Mouse (Mus musculus) midbrain, embryonic 11.5 days (tissue): ENCODE measurements around the gene Morf4l2. TPM values are rescaled to one million over a fixed set of nuclear protein-coding genes. Genes with fewer than 3 reads are reported as not detected.
"Not testable (repeated sequence)": the region's sequence is repeated elsewhere in the genome, so short reads cannot be mapped to it uniquely, and the experiment has no call there.

ENCODE experiments used
- ATAC-seq: fragments of 200-750 bp; cut with Nextera tagmentation; 2 replicates; pipeline ENCODE4 v1.8.0; 2017; ENCODE audit warnings: moderate TSS enrichment, moderate library complexity; ENCODE audit not compliant: low FRiP score
- DNase-seq: peaks from one replicate; pipeline ENCODE4 v3.0.0; 2015; ENCODE audit warnings: low spot score; ENCODE audit errors: missing footprints
- H3K27ac ChIP-seq: fragments of 300-500 bp; sonication (generic); 2 replicates; pipeline ENCODE4 v1.5.1; 2014; ENCODE audit warnings: low read depth, low read length
- H3K27me3 ChIP-seq: fragments of 300-500 bp; sonication (generic); 2 replicates; pipeline ENCODE4 v1.6.1; 2014; ENCODE audit warnings: mild to moderate bottlenecking, low read length, moderate library complexity, mixed read lengths; ENCODE audit not compliant: control insufficient read depth, insufficient read depth
- H3K36me3 ChIP-seq: fragments of 300-500 bp; sonication (generic); 2 replicates; pipeline ENCODE4 v1.6.1; 2014; ENCODE audit warnings: mild to moderate bottlenecking, low read length, moderate library complexity, mixed read lengths; ENCODE audit not compliant: control insufficient read depth, insufficient read depth
- H3K4me1 ChIP-seq: fragments of 300-500 bp; sonication (generic); 2 replicates; pipeline ENCODE4 v1.6.1; 2014; ENCODE audit warnings: low read length; ENCODE audit not compliant: control insufficient read depth, insufficient read depth
- H3K4me2 ChIP-seq: fragments of 300-500 bp; sonication (generic); 2 replicates; pipeline ENCODE4 v1.6.1; 2014; ENCODE audit warnings: mild to moderate bottlenecking, moderate library complexity
- H3K4me3 ChIP-seq: fragments of 300-500 bp; sonication (generic); 2 replicates; pipeline ENCODE4 v1.5.1; 2014; ENCODE audit warnings: low read depth, low read length
- H3K9ac ChIP-seq: fragments of 300-500 bp; sonication (generic); 2 replicates; pipeline ENCODE4 v1.6.1; 2014; ENCODE audit warnings: low read length
- H3K9me3 ChIP-seq: fragments of 300-500 bp; sonication (generic); 2 replicates; pipeline ENCODE4 v1.6.1; 2016; ENCODE audit warnings: low read length; ENCODE audit not compliant: control insufficient read depth
- WGBS: fragments of 180-500 bp; shearing (Covaris S2); extraction: QIAGEN DNeasy Blood & Tissue Kit; methylation state at CpG from one replicate; pipeline ENCODE4 v1.1.7; 2014; 5-methylcytosine and 5-hydroxymethylcytosine counted together
- polyA plus RNA-seq: library from polyadenylated mRNA; unstranded; fragments of >200 nt; fragmentation: Nextera tagmentation; extraction: Ambion mirVana; gene quantifications from 2 replicates; pipeline ENCODE4 v1.2.1, GENCODE M21; 2014

Gene Morf4l2
- polyA plus RNA-seq, 1 experiment from 2014 or later = 669 TPM

DNA sequence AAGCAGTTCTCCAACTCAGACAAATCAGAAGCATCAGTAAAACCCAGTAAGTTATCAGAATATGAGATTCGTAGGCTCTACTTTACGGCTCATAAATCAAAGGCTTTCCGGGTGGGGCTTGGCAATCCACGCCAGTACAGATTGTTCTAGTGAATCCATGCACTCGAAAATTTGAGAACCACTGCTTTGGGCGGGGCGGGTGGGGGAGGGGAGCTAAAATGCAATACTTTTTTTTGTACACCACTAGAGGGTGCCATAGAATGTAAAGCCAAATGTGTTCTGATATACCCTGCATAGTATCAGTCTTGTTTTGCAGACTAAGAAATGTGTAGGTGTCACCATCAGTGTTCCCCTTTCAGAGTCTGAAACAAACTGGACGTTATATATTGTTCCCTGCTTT is 1.2 kb upstream of the Morf4l2 start:
- H3K9ac ChIP-seq = no peak overlapping the region
- ATAC-seq (no peak), DNase-seq (no peak)
- no peak overlapping the region for H3K4me3 ChIP-seq
- no peaks in the 10 kb centered on the region for H3K36me3 ChIP-seq
- no peaks in the 10 kb centered on the region for H3K27me3 ChIP-seq
- 82% methylated on average over 8 of the region's 8 CpGs for WGBS
- no peak overlapping the region for H3K27ac ChIP-seq
- H3K4me2 ChIP-seq = no peak overlapping the region
- no peaks in the 10 kb centered on the region for H3K9me3 ChIP-seq
- H3K4me1 ChIP-seq = no peaks in the 10 kb centered on the region

DNA sequence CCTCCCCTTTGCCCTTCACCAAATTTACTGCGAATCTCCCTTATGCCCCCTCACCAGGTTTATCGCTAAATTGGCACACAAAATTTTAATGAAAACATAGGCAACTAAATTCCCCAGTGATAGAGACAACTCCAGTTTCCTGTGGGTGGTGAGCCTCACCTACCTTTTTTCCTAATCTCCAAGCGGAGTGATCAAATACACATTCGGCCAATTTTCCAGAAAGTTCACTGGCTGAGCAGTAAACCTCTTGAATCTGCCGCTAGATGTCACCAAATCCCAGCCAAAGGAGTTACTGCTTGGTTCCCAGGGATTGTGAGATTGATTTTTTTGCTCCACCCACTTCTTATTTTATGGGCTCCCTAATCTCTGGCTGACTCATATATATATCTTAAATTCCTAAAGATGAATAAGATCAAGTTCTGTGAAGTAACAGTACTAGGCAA is 808 bp downstream of the Morf4l2 start:
- Histone ChIP-seq H3K4me3 (peak overlapping the region; percentile 54; the same call in 1 of the 2 replicates), H3K4me2 (peak overlapping the region; percentile 46), H3K27ac (peak overlapping the region; percentile 80; the same call in 1 of the 2 replicates), H3K4me1 (peaks cover 3% of the 10 kb centered on the region; the same call in 1 of the 2 replicates), H3K36me3 (no peaks in the 10 kb centered on the region), H3K9me3 (no peaks in the 10 kb centered on the region), H3K9ac (peak overlapping the region; percentile 64; the same call in 1 of the 2 replicates), H3K27me3 (no peaks in the 10 kb centered on the region)
- no peak for ATAC-seq
- WGBS = 24% methylated on average over 5 of the region's 5 CpGs
- peak; percentile 90 for DNase-seq

DNA sequence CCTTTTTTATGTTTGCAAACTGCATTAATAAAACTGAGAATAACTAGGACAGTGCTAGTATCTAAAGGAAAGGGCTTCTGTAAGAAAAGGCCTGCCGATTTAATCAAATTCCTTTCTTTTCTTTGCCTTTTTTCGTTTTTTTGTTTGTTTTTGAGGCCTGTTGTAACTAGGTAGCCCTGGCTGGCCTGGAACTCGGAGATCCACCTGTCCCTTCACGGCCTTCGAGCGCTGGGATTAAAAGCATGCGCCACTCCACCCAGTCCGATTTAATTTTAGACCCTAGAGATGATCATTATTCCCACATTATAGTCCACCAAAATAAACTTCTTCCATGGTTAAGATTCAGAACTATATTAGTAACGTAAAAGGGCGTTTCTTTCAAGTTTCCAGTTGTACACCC is 1.2 kb downstream of the Morf4l2 start:
- ATAC-seq = no peak
- peaks cover 3% of the 10 kb centered on the region; the same call in 1 of the 2 replicates for H3K4me1 ChIP-seq
- no peaks in the 10 kb centered on the region for H3K27me3 ChIP-seq
- peak overlapping the region; percentile 80; the same call in 1 of the 2 replicates for H3K27ac ChIP-seq
- 24% methylated on average over 10 of the region's 10 CpGs for WGBS
- peak overlapping the region; percentile 46 for H3K4me2 ChIP-seq
- peak overlapping the region; percentile 64; the same call in 1 of the 2 replicates for H3K9ac ChIP-seq
- H3K36me3 ChIP-seq = no peaks in the 10 kb centered on the region
- H3K9me3 ChIP-seq = no peaks in the 10 kb centered on the region
- no peak for DNase-seq
- peak overlapping the region; percentile 54 for H3K4me3 ChIP-seq

- WGBS = 26% methylated on average over 46 of the region's 46 CpGs
- DNase-seq = peak; percentile 95
Observed at GRCm38 (mm10) chrX:136741651-136742201, 1.8 kb downstream of the Morf4l2 start.

GRCm38 (mm10) chrX:136740791-136741650 is 2.5 kb downstream of the Morf4l2 start:
- no peaks in the 10 kb centered on the region for H3K36me3 ChIP-seq
- H3K9me3 ChIP-seq = no peaks in the 10 kb centered on the region
- no peaks in the 10 kb centered on the region for H3K27me3 ChIP-seq
- peak; percentile 98 for ATAC-seq
- peak; percentile 95 for DNase-seq
- peak overlapping the region; percentile 54 for H3K4me3 ChIP-seq
- WGBS = 18% methylated on average over 39 of the region's 39 CpGs
- peak overlapping the region; percentile 80 for H3K27ac ChIP-seq
- peak overlapping the region; percentile 48; the same call in 1 of the 2 replicates for H3K4me2 ChIP-seq
- H3K4me1 ChIP-seq = peaks cover 3% of the 10 kb centered on the region; the same call in 1 of the 2 replicates
- peak overlapping the region; percentile 73 for H3K9ac ChIP-seq

More at GRCm38 (mm10) chrX:136741651-136742201, 1.8 kb downstream of the Morf4l2 start:
- peak overlapping the region; percentile 54 for H3K4me3 ChIP-seq
- peak overlapping the region; percentile 64 for H3K9ac ChIP-seq
- H3K27ac ChIP-seq = peak overlapping the region; percentile 80
- no peaks in the 10 kb centered on the region for H3K9me3 ChIP-seq
- H3K4me2 ChIP-seq = peak overlapping the region; percentile 46
- H3K4me1 ChIP-seq = peaks cover 3% of the 10 kb centered on the region; the same call in 1 of the 2 replicates
- peak; percentile 63 for ATAC-seq
- no peaks in the 10 kb centered on the region for H3K27me3 ChIP-seq
- no peaks in the 10 kb centered on the region for H3K36me3 ChIP-seq

DNA sequence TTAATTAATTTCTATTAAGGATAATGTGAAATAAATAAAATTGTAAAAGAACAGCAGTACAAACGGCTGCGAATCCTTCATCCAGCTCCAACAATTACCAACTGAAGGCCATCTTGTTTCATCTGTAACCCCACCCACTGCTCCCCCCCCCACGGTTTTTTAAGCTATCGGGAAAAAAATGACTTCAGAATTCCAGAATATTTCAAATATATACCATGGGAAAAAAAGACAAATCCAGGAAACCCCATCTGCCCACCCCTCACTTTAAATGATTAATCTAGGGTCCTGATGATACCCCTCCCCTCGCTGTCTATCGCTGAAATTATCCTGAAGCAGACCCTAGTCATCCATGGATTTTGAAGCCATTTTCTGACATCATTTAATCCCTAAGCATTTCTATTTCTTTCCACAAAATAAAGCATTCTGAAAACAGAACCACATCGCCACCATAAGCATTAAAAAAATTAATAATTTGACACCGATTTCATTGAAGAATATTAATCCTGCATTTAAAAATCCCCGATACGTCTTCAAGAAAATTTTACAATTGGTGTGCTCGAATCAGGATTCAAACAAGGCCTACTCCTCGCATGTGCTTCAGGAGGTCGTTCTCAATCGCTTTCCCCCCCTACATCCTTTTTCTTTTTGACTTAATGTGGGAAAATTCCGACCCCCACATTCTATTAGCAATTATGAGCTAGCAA is 3.3 kb downstream of the Morf4l2 start:
- Histone ChIP-seq H3K4me2 (peak overlapping the region; percentile 48; the same call in 1 of the 2 replicates), H3K4me1 (peaks cover 3% of the 10 kb centered on the region; the same call in 1 of the 2 replicates), H3K4me3 (peak overlapping the region; percentile 54), H3K9me3 (no peaks in the 10 kb centered on the region), H3K9ac (peak overlapping the region; percentile 73), H3K27me3 (no peaks in the 10 kb centered on the region), H3K36me3 (no peaks in the 10 kb centered on the region), H3K27ac (no peak overlapping the region; the same call in 1 of the 2 replicates)
- WGBS = 16% methylated on average over 15 of the region's 15 CpGs
- ATAC-seq (no peak), DNase-seq (no peak)

DNA sequence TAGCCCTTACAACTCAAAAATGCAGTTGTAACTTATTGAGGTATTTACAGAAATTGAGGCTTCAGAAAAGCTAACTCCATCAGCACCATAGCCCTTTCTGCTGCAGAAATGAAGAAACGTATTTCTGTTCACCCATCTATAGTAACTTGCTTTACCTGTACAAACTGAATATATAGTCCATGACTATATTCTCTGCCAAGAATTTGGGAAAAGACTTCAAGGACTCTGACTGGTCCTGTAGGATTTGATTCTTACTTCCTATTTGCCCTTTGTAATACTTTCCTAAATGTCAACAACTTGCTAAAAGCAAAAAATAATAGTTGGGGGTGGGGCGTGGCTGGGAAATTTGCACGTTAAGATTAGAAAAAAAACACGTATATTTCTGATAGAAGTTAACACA is 11.5 kb downstream of the Morf4l2 start:
- Histone ChIP-seq H3K4me1 (no peaks in the 10 kb centered on the region), H3K36me3 (no peaks in the 10 kb centered on the region), H3K9me3 (no peaks in the 10 kb centered on the region), H3K27me3 (no peaks in the 10 kb centered on the region), H3K9ac (no peak overlapping the region), H3K4me3 (no peak overlapping the region), H3K4me2 (no peak overlapping the region), H3K27ac (no peak overlapping the region)
- no peak for DNase-seq
- 88% methylated on average over 4 of the region's 4 CpGs for WGBS
- ATAC-seq = no peak

DNA sequence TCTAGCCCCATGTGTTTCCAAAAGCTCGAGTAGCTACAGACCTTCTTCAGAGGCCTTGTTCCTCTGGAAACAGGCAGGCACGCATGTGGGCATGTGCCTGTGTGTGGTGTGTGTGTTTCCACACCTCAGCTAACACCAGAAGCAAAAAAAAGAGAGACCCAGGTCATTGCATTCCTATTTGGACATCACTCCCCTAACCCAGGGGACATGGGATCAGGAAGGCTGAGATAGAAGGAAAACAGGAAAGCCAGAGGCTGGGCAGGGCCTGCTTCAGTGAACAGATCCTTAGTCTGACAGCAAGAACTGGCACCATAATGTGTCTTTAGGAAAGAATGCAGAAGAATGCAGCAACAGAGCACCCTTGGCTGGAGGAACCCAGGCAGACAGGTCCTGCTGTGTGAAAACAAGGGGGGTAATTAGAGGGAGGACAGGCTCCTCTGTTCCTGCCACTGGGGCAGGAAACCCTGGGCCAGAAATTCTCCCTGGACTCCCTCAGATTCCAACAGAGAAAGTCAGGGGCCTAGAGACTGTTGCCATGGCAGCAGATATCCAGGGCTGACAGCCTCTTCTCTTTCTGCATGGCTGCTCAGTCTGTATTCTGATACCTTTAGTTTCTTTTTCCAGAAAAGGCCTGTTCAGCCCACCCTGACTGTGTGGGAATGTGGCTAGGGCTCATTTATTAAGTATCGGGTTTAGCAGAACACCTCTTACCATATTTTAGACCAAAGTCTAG is 28.6 kb downstream of the Morf4l2 start:
- H3K36me3 ChIP-seq, H3K4me1 ChIP-seq, H3K4me2 ChIP-seq, H3K9ac ChIP-seq, H3K9me3 ChIP-seq, H3K27ac ChIP-seq, H3K27me3 ChIP-seq, H3K4me3 ChIP-seq, DNase-seq: not testable (repeated sequence)
- 27% methylated on average over 3 of the region's 3 CpGs for WGBS
- ATAC-seq = peak; percentile 91
